Mouse (Mus musculus) cerebellum, adult (tissue): ENCODE measurements around the gene Thap11.

Experiments used
- ATAC-seq: cut with Nextera tagmentation; 2 replicates; pipeline ENCODE4 v1.9.2; 2017; ENCODE audit warnings: mild to moderate bottlenecking, moderate library complexity, mixed read lengths; ENCODE audit not compliant: insufficient number of reproducible peaks, low FRiP score, low TSS enrichment

The Thap11 gene

GRCm38 (mm10) chr8:105897801-105898480 is 43.0 kb downstream of the Thap11 start:
- no peak for ATAC-seq

GRCm38 (mm10) chr8:105900180-105900940 is 45.4 kb downstream of the Thap11 start, which contains the start of gene Pskh1:
Gene Pskh1, plus strand, starts transcription at chr8:105900441.
- peak; percentile 95 for ATAC-seq

DNA sequence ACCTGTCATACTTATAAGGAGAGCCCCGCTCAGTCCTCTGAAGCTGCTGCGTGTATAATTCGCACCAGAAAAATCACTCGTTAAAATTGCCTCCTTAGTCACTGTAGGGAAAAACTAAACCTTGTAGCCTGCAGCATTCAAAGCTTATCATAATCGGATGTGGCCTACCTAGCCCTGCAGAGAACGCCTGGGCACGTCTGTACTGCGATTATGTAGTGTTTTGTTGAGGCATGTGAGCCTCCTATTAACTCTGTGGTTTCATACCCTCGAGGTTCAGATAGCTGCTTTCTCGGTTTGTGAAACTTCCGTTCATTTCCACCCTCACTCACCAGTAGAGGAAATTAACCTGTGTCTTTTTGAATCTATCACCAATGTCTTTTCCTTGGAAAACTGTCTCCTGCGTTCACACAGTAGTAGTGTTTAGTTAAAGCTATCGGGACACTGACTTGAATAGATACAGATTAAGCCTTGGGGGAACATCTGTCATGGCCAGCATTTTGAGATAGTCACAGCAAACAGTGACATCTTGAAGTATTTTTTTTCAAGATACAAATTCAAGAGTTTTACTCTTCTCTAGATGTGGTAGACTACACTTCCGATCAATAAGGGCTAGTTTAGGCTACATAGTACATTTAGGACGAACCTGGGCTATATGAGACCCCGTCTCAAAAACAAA is 46.1 kb downstream of the Thap11 start:
- 0 out of 2 replicates have a peak, but pooled peaks have one; percentile 11 for ATAC-seq
